Mouse (Mus musculus): ENCODE results near the gene BC035044.
"Not testable (repeated sequence)": the region's sequence is repeated elsewhere in the genome, so short reads cannot be mapped to it uniquely, and the experiment has no call there.

BC035044 gene

DNA sequence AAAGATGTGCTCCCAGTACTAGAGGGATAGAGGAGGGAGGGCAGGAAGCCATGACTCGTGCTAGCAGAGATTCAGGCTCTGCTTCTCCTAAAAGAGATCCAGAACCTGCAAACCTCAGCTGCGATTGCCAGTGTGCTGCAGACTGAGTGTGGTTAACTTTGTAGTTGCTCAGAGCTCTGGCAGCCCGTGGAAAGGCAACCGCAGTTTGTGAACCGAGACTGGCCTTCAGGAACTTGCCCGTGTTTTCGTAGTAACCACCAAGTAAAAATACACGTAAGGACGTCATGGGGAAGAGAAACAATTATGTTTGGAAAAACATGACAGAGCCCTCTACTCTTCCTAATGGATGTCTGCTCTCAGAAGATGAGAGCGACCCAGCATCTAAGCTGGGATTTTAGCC lies 57.9 kb downstream of the BC035044 start:
- no peak for DNase-seq (ENCODE audit: low spot score)

- no peak for DNase-seq (ENCODE audit: low spot score)
Observed at GRCm38 (mm10) chr6:128829837-128830236, 61.1 kb downstream of the BC035044 start.

- no peak for DNase-seq (ENCODE audit: low spot score)
Observed at GRCm38 (mm10) chr6:128826781-128827180, 64.1 kb downstream of the BC035044 start.

DNA sequence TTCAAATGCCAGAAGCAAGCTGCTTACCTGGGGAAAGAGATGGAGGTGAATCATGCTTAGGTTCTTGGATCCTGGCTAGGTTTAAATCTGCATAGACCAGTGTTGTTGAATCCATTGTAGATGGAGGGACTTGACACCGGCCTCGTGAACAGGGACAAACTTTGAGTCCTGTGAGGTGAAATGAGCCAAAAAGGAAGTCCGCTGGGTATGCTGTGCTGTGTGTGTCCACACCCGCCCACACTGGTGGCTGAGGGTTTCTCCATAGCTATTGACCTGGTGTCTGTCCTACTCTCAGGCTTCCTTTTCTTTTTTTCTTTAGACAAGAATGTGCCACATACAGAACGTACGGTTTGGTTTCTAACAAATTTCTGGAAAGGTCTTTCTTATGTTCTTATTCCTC lies 64.8 kb downstream of the BC035044 start, which contains the start of the genes Gm44511 and Klrb1b:
Gene Gm44511 (minus strand): TSS at position 184 of the 400 bp plus-strand sequence.
Gene Klrb1b (minus strand): TSS at position 200 of the 400 bp plus-strand sequence.
- no peak for DNase-seq (ENCODE audit: low spot score)

- no peak for DNase-seq (ENCODE audit: low spot score)
Observed at GRCm38 (mm10) chr6:128818083-128818802, 72.7 kb downstream of the BC035044 start.

DNA sequence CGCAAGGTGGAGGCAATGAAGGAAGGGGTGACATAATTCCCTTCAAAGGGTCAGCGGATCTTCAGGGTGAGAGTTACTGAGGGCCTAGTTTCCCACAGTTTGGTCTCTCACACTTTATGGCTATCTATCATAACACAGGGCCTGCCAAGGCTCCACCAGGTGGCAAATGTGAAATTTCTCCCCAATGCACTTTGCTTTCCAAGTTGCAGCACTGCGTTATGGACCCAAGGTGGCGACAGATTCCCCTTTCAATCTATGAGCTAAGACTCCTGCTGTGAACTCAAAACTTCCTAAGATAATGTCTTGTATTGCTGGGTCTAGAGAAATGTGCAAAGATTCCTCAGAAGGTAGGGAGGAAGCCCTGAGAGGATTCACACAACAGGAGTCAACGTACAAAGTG lies 82.4 kb downstream of the BC035044 start:
- DNase-seq (ENCODE audit: low spot score): no peak

DNA sequence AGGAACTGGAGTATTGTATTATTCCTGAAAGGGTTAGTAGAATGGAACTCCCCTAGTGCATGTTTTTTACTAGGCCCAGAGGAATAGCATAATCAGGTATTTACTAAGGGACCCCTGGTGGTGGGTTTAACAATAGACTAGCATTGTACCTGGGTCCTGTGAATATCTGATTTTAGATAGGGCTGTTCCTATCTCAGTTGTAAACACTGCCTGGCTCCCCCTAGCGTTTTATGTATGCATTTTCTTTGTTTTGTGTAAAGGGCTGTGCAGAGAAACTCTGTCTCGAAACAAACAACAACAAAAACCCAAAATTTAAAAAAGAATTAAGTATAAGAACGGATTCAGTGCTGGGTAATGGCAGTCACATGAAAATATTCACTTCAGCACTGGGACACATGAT lies 83.9 kb downstream of the BC035044 start:
- DNase-seq (ENCODE audit: low spot score): no peak

- not testable (repeated sequence) for DNase-seq (ENCODE audit: low spot score)
Observed at GRCm38 (mm10) chr6:128804823-128805640, 85.9 kb downstream of the BC035044 start.

DNA sequence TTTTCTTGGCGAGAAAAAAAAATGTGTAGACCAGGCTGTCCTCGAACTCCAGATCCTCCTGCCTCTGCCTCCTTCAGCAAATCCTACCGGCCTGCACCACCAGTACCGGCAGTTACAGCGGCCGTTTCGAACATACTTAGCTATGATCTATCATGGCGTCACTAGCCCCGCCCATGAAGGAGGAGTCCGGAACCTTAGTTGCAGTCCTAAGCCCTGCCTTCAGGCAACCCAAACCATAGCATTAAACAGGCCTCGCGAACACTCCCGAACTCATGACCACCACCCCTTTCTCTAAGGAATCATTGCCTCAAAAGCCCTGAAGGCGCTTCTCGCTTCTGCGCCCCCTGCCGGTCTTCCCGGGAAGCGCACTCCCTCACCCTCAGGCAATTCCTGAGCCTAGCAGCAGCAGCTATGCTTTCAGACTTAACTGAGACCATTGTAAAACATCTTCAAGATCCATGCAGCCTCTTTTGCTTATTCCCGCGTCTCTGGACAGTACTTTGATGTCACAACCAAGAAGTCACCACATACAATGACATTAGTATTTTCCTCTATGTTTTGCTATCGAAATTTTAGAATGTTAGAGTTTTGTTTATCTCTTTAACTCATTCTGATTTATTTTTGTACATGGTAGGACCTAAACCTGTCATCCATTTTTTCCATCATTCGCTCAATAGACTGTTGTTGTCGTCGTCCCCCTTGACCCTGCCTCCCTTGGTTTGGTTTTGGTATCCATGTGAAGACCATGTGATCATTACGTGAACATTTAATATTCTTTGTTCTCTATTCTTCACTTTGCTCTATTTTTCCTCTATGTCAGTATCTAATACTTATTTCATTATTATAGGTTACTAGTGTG lies 87.7 kb downstream of the BC035044 start:
- peak; percentile 91 for DNase-seq (ENCODE audit: low spot score)

- DNase-seq (ENCODE audit: low spot score): peak; percentile 5
Observed at GRCm38 (mm10) chr6:128802557-128802956, 88.4 kb downstream of the BC035044 start.

- DNase-seq (ENCODE audit: low spot score): not testable (repeated sequence)
Observed at GRCm38 (mm10) chr6:128800696-128801095, 90.2 kb downstream of the BC035044 start.

DNA sequence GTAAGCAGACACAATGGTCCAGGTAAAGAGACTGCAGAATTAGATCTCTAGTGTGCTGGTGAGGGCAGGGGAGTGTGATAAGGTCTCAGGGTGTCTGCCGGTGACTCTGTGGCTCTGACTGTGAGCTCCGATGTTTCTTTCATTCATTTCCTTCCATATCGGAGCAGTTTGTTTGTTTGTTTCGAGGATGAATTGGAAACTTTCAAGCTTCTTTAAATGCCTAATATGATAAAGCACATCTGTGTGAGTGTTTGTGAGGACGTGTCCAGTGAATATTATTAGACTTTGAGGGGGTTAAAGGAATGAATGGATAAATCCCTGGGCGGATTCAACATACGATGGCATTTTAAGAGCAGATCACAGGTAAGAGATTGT lies 91.0 kb downstream of the BC035044 start:
- no peak for DNase-seq (ENCODE audit: low spot score)

- DNase-seq (ENCODE audit: low spot score): peak; percentile 83
Observed at GRCm38 (mm10) chr6:128799144-128799895, 91.6 kb downstream of the BC035044 start.

All from ovary, postnatal 10 days (tissue).